Mouse (Mus musculus) cerebellum, postnatal 4 days (tissue): ENCODE measurements at regions not wholly inside any gene's neighbourhood (a gene's known extent, or its start where the extent isn't known, plus 50 kb on each side); places are given as distances from the start of the nearest gene placed in this dataset.

Experiments used
- DNase-seq, 2 experiments: peaks; one replicate each; pipeline ENCODE4 v3.0.0; 2022; ENCODE audit warnings: low spot score in 2 of 2, mixed read lengths in 1 of 2

- no peak for DNase-seq
These were observed 115.4 kb upstream of the Prmt6 start for GRCm38 (mm10) chr3:110366151-110366550.

DNA sequence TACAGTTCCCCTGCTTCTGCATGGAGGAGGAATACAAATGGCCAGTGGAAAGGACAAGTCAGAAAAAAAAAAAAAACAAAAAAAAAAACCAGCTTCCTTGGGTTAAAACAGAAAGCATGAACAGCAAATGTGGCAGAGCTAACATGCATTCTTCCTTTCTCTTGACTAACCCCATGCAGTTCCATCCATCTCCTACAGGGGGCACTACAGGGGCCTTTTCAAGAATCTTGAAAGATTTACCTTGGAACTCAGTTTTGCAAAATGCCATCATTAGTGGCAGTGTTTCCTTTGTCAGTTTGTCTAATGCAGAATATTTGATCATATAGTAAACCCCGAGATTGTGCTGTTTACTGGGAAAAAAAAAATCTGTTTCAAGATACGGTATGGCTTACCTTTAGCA, 111.1 kb upstream of the Prmt6 start:
- no peak for DNase-seq

- no peak for DNase-seq
These were observed 106.2 kb upstream of the Prmt6 start for GRCm38 (mm10) chr3:110356822-110357594.

DNA sequence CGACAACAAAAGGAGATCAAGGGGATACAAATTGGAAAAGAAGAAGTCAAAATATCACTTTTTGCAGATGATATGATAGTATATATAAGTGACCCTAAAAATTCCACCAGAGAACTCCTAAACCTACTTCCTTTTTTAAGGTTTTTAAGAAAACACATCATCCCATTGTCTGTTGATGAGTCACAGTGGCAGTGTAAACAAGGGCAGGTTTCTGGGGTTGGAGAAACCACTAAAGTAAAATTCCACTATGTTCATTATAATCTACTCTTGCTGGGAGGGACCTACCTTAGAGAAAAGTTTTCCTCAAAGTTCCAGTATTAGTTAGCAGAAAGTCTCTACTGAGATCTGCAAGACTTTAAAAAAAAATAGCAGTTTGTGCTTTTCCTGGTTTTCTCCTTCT, 102.9 kb upstream of the Prmt6 start:
- DNase-seq, result no peak

- DNase-seq, result no peak
These were observed 99.3 kb upstream of the Prmt6 start for GRCm38 (mm10) chr3:110350075-110350474.

- DNase-seq, result no peak
These were observed 98.6 kb upstream of the Prmt6 start for GRCm38 (mm10) chr3:110349446-110349845.

GRCm38 (mm10) chr3:110344846-110345245, 94.0 kb upstream of the Prmt6 start:
- peak in 1 of 2 experiments; percentile 65 for DNase-seq

DNA sequence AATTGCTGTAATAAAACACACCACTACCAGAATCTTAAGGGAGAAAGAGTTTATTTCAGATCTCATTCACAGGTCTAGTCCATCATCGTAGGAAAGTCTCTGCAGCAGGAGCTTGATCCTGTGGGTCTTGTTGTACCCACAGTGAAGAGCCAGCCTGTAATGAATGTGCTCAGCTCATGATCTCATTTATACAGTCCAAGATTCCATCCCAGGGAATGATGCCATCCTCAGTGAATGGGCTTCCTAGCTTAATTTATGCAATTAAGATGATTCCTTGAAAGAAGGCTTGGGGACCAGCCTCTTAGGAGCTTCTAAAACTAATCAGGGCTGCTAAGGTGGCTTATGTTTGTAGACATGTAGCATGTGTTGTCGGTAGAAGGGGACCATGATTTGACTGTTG, 89.3 kb upstream of the Prmt6 start:
- no peak for DNase-seq

DNA sequence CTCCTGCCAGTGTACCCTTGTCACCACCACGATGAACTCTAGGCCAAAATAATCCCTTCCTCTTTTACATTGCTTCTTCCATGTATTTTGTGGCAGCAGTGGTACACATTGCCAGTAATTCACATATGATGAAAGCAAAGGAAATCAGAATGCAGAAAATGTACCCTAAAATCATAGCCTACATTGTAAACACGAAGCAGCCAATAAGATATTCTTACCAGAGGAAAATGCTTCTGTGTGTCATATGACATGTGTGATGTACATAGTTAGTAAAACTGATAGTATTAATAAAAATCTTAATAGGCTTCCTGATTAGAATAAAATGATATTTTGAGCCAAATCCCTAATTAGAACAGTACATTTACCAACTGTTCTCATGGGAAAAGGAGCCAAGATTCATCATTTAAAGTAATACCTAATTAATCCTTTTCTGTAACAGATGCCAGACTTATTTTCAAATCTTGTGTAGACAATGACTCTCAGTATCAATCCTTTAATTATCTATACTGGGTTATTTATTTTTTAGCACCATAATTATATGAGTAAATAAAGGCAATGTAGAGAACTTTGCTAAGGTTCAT, 88.3 kb upstream of the Prmt6 start:
- DNase-seq, result no peak

DNA sequence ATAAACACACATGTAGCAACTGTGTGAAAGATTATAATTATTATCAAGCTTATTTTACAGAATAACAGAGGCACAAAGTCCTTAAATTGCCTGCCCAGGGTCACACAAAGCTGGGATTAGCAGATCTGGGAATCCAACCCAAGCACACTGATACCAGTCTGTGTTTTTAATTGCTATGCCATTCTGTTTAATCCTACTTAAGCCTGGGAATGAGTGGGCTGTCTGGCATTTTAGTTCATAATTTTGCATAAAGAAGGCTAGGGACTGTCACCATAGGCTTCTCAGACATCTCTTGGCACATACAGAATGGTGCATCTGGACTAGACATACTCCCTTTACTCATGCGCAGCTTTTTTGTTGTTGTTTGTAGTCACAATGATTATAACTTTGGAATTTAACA, 78.4 kb upstream of the Prmt6 start:
- no peak for DNase-seq

- DNase-seq, result no peak
These were observed 59.5 kb upstream of the Prmt6 start for GRCm38 (mm10) chr3:110310270-110310669.

DNA sequence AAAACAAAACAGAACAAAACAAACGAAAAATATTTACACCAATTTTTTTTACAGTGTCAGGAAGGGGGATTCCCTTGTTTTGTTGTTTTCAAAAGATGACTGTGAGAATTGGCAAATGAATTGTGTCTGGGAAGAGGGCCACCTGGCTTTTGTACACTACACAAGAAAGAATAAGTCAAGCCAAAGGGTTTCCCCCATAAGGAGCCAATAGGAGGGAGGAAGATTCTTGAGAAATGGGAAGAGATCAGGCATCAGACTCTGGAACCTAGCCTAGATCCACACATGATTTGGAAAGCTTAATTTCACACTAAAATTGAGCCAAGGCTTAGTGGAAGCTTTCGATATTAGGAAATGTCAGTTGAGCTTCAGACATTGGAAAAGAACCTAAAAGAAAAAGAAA, 52.4 kb upstream of the Prmt6 start:
- peak in 1 of 2 experiments; percentile 8 for DNase-seq
